Mouse (Mus musculus): ENCODE data around the gene Zswim9.

Zswim9 gene

GRCm38 (mm10) chr7:13268749-13269260, 9.7 kb downstream of the Zswim9 start:
- DNase-seq: no peak

DNA sequence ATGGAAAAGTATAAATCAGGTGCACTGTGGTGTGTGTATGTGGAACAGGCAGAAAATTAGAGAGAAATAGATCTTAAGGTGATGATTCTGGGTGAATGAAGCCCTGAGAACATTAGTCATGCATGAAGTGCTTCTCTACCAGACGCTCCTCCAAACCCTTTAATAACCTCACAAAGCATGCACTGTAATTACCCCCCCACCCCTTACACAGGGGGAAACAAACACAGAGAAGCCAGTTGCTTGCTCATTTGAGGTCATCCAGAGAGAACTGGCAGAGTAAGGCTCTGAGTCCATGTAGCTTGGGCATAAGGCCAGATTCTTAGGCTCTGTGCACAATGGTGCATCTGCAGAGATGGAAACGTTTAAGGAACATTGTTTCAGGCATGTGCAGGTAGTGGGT, 14.1 kb downstream of the Zswim9 start:
- DNase-seq: no peak

DNA sequence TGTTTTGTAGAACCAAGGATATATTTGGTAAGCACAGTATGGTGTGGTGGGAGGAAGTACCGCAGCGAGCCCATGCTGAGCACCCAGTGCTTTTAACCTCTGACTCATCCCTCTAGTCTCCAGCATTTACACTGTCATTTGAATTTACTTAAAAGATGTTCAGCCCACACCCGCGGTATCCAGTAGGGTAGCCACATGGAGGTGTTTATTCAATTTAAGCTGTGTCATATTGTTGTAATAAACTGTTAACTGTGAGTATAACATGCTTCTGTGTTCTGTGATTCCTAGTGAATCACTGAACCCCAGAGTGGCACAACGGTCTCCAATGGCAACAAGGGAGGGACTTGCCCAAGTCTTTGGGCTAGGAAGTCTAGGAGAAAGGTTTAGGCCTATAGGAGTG, 14.7 kb downstream of the Zswim9 start:
- DNase-seq: no peak

GRCm38 (mm10) chr7:13260746-13261700, 17.5 kb downstream of the Zswim9 start:
- DNase-seq: no peak

DNA sequence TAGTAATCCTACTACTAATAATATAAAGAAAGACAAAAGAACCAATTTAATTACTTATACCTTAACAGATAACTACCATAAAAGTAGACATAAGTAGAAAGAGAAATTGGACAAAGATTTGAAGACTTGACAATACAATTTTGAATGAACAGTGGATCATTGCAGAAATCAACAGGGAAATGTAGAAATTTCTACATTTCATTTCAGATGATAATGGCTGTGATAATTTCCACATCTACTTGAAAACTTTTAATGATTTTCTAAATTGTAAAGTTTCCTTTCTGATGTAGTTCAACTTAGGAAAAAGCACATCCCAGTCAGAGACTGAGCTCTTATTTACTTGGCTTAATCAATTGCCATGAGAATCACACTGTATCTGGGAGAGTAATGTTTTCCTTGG, 65.8 kb downstream of the Zswim9 start, which contains the start of gene Vmn1r89:
Gene Vmn1r89, plus strand, starts transcription at position 301 of the 400 bp plus-strand sequence.
- no peak for DNase-seq

Measured in B cell, adult 2 months (primary cell).